Mouse (Mus musculus): ENCODE results near the gene Mtus2. TPM values are rescaled to one million over a fixed set of nuclear protein-coding genes. Genes with fewer than 3 reads are reported as not detected.

The Mtus2 gene
- polyA plus RNA-seq, 1 experiment: not detected

GRCm38 (mm10) chr5:148083541-148083940, 126.4 kb downstream of the Mtus2 start:
- WGBS: 93% methylated on average over 1 of the region's 1 CpGs
- Histone ChIP-seq H3K4me1 (ENCODE audit: control insufficient read depth, insufficient read depth, low read length) (no peaks in the 10 kb centered on the region), H3K4me3 (replicated peaks; ENCODE audit: control insufficient read depth, low read depth, low read length) (no peak overlapping the region), H3K27ac (ENCODE audit: control insufficient read depth, insufficient read depth, low read depth, low read length, poor library complexity) (no peak overlapping the region)
- TF ChIP-seq CTCF (IDR thresholded peaks at IDR 0.05; ENCODE audit: control insufficient read depth, insufficient read depth, low read length): no peak
- TF ChIP-seq POLR2A (IDR thresholded peaks at IDR 0.05; ENCODE audit: borderline replicate concordance, control insufficient read depth, low read depth, low read length): no peak

- no peak for TF ChIP-seq POLR2A (IDR thresholded peaks at IDR 0.05; ENCODE audit: borderline replicate concordance, control insufficient read depth, low read depth, low read length)
- no peak for TF ChIP-seq CTCF (IDR thresholded peaks at IDR 0.05; ENCODE audit: control insufficient read depth, insufficient read depth, low read length)
- 75% methylated on average over 5 of the region's 5 CpGs for WGBS
- no peak overlapping the region for H3K4me3 ChIP-seq (replicated peaks; ENCODE audit: control insufficient read depth, low read depth, low read length)
- no peak overlapping the region for H3K27ac ChIP-seq (ENCODE audit: control insufficient read depth, insufficient read depth, low read depth, low read length, poor library complexity)
- no peaks in the 10 kb centered on the region for H3K4me1 ChIP-seq (ENCODE audit: control insufficient read depth, insufficient read depth, low read length)
Observed at GRCm38 (mm10) chr5:148084766-148085165, 127.6 kb downstream of the Mtus2 start.

GRCm38 (mm10) chr5:148087796-148088195, 130.7 kb downstream of the Mtus2 start:
- TF ChIP-seq CTCF (IDR thresholded peaks at IDR 0.05; ENCODE audit: control insufficient read depth, insufficient read depth, low read length) (no peak), POLR2A (IDR thresholded peaks at IDR 0.05; ENCODE audit: borderline replicate concordance, control insufficient read depth, low read depth, low read length) (no peak)
- WGBS: 78% methylated on average over 3 of the region's 3 CpGs
- Histone ChIP-seq H3K4me1 (ENCODE audit: control insufficient read depth, insufficient read depth, low read length) (no peaks in the 10 kb centered on the region), H3K27ac (ENCODE audit: control insufficient read depth, insufficient read depth, low read depth, low read length, poor library complexity) (no peak overlapping the region), H3K4me3 (replicated peaks; ENCODE audit: control insufficient read depth, low read depth, low read length) (no peak overlapping the region)

- 64% methylated on average over 11 of the region's 11 CpGs for WGBS
- no peaks in the 10 kb centered on the region for H3K4me1 ChIP-seq (ENCODE audit: control insufficient read depth, insufficient read depth, low read length)
- H3K27ac ChIP-seq (ENCODE audit: control insufficient read depth, insufficient read depth, low read depth, low read length, poor library complexity): no peak overlapping the region
- TF ChIP-seq CTCF (IDR thresholded peaks at IDR 0.05; ENCODE audit: control insufficient read depth, insufficient read depth, low read length) (no peak), POLR2A (IDR thresholded peaks at IDR 0.05; ENCODE audit: borderline replicate concordance, control insufficient read depth, low read depth, low read length) (no peak)
- H3K4me3 ChIP-seq (replicated peaks; ENCODE audit: control insufficient read depth, low read depth, low read length): no peak overlapping the region
Observed at GRCm38 (mm10) chr5:148090191-148090821, 133.2 kb downstream of the Mtus2 start.

GRCm38 (mm10) chr5:148094640-148095039, 137.5 kb downstream of the Mtus2 start:
- Histone ChIP-seq H3K4me3 (replicated peaks; ENCODE audit: control insufficient read depth, low read depth, low read length) (no peak overlapping the region), H3K4me1 (ENCODE audit: control insufficient read depth, insufficient read depth, low read length) (no peaks in the 10 kb centered on the region), H3K27ac (ENCODE audit: control insufficient read depth, insufficient read depth, low read depth, low read length, poor library complexity) (no peak overlapping the region)
- TF ChIP-seq POLR2A (IDR thresholded peaks at IDR 0.05; ENCODE audit: borderline replicate concordance, control insufficient read depth, low read depth, low read length) (no peak), CTCF (IDR thresholded peaks at IDR 0.05; ENCODE audit: control insufficient read depth, insufficient read depth, low read length) (no peak)
- WGBS: 62% methylated on average over 10 of the region's 10 CpGs

- WGBS: 87% methylated on average over 9 of the region's 9 CpGs
- Histone ChIP-seq H3K27ac (ENCODE audit: control insufficient read depth, insufficient read depth, low read depth, low read length, poor library complexity) (no peak overlapping the region), H3K4me3 (replicated peaks; ENCODE audit: control insufficient read depth, low read depth, low read length) (no peak overlapping the region), H3K4me1 (ENCODE audit: control insufficient read depth, insufficient read depth, low read length) (no peaks in the 10 kb centered on the region)
- no peak for TF ChIP-seq CTCF (IDR thresholded peaks at IDR 0.05; ENCODE audit: control insufficient read depth, insufficient read depth, low read length)
- TF ChIP-seq POLR2A (IDR thresholded peaks at IDR 0.05; ENCODE audit: borderline replicate concordance, control insufficient read depth, low read depth, low read length): no peak
Observed at GRCm38 (mm10) chr5:148099356-148099755, 142.2 kb downstream of the Mtus2 start.

GRCm38 (mm10) chr5:148107324-148107723, 150.2 kb downstream of the Mtus2 start:
- no peak for TF ChIP-seq CTCF (IDR thresholded peaks at IDR 0.05; ENCODE audit: control insufficient read depth, insufficient read depth, low read length)
- no peak for TF ChIP-seq POLR2A (IDR thresholded peaks at IDR 0.05; ENCODE audit: borderline replicate concordance, control insufficient read depth, low read depth, low read length)
- 85% methylated on average over 6 of the region's 6 CpGs for WGBS

GRCm38 (mm10) chr5:148107890-148108289, 150.8 kb downstream of the Mtus2 start:
- Histone ChIP-seq H3K4me1 (ENCODE audit: control insufficient read depth, insufficient read depth, low read length) (no peaks in the 10 kb centered on the region), H3K27ac (ENCODE audit: control insufficient read depth, insufficient read depth, low read depth, low read length, poor library complexity) (no peak overlapping the region), H3K4me3 (replicated peaks; ENCODE audit: control insufficient read depth, low read depth, low read length) (no peak overlapping the region)
- TF ChIP-seq POLR2A (IDR thresholded peaks at IDR 0.05; ENCODE audit: borderline replicate concordance, control insufficient read depth, low read depth, low read length): no peak
- TF ChIP-seq CTCF (IDR thresholded peaks at IDR 0.05; ENCODE audit: control insufficient read depth, insufficient read depth, low read length): no peak
- WGBS: 83% methylated on average over 7 of the region's 7 CpGs

More at GRCm38 (mm10) chr5:148107324-148107723, 150.2 kb downstream of the Mtus2 start:
- Histone ChIP-seq H3K4me1 (ENCODE audit: control insufficient read depth, insufficient read depth, low read length) (no peaks in the 10 kb centered on the region), H3K27ac (ENCODE audit: control insufficient read depth, insufficient read depth, low read depth, low read length, poor library complexity) (no peak overlapping the region), H3K4me3 (replicated peaks; ENCODE audit: control insufficient read depth, low read depth, low read length) (no peak overlapping the region)

- Histone ChIP-seq H3K27ac (ENCODE audit: control insufficient read depth, insufficient read depth, low read depth, low read length, poor library complexity) (no peak overlapping the region), H3K4me3 (replicated peaks; ENCODE audit: control insufficient read depth, low read depth, low read length) (no peak overlapping the region), H3K4me1 (ENCODE audit: control insufficient read depth, insufficient read depth, low read length) (no peaks in the 10 kb centered on the region)
- TF ChIP-seq POLR2A (IDR thresholded peaks at IDR 0.05; ENCODE audit: borderline replicate concordance, control insufficient read depth, low read depth, low read length): no peak
- TF ChIP-seq CTCF (IDR thresholded peaks at IDR 0.05; ENCODE audit: control insufficient read depth, insufficient read depth, low read length): no peak
- 66% methylated on average over 9 of the region's 9 CpGs for WGBS
Observed at GRCm38 (mm10) chr5:148108314-148108713, 151.2 kb downstream of the Mtus2 start.
